Mouse (Mus musculus) hindbrain, embryonic 12.5 days (tissue): ENCODE results near the gene Ndufaf8. TPM values are rescaled to one million over a fixed set of nuclear protein-coding genes. Genes with fewer than 3 reads are reported as not detected.
A peak's percentile ranks its signal among the peaks of the same experiment; 100 is the strongest.

Experiments used
- ATAC-seq: fragments of 200-750 bp; cut with Nextera tagmentation; 2 replicates; pipeline ENCODE4 v1.8.0; 2017; ENCODE audit warnings: moderate TSS enrichment; ENCODE audit not compliant: low FRiP score
- H3K27ac ChIP-seq: fragments of 300-500 bp; sonication (generic); 2 replicates; pipeline ENCODE4 v1.5.1; 2016; ENCODE audit warnings: mild to moderate bottlenecking
- H3K27me3 ChIP-seq: fragments of 300-500 bp; sonication (generic); 2 replicates; pipeline ENCODE4 v1.6.1; 2016; ENCODE audit warnings: mild to moderate bottlenecking
- H3K36me3 ChIP-seq: fragments of 300-500 bp; sonication (generic); 2 replicates; pipeline ENCODE4 v1.6.1; 2016; ENCODE audit warnings: mild to moderate bottlenecking
- H3K4me1 ChIP-seq: fragments of 300-500 bp; sonication (generic); 2 replicates; pipeline ENCODE4 v1.6.1; 2016
- H3K4me2 ChIP-seq: fragments of 300-500 bp; sonication (generic); replicated peaks from 2 replicates; pipeline ENCODE4 v1.6.1; 2016; ENCODE audit warnings: mild to moderate bottlenecking
- H3K4me3 ChIP-seq: fragments of 300-500 bp; sonication (generic); 2 replicates; pipeline ENCODE4 v1.5.1; 2016; ENCODE audit warnings: mild to moderate bottlenecking
- H3K9ac ChIP-seq: fragments of 300-500 bp; sonication (generic); 2 replicates; pipeline ENCODE4 v1.6.1; 2016; ENCODE audit warnings: mild to moderate bottlenecking, moderate library complexity
- H3K9me3 ChIP-seq: fragments of 300-500 bp; sonication (generic); replicated peaks from 2 replicates; pipeline ENCODE4 v1.6.1; 2016; ENCODE audit warnings: mild to moderate bottlenecking
- WGBS: fragments of 180-500 bp; shearing (Covaris S2); methylation state at CpG from one replicate; pipeline ENCODE4 v1.1.7; 2016; 5-methylcytosine and 5-hydroxymethylcytosine counted together
- polyA plus RNA-seq: library from polyadenylated mRNA; unstranded; fragments of >200 nt; fragmentation: Nextera tagmentation; extraction: Ambion mirVana; gene quantifications from 2 replicates; pipeline ENCODE4 v1.2.1, GENCODE M21; 2016

The Ndufaf8 gene
- polyA plus RNA-seq, 1 experiment from 2014 or later, result 52.7 TPM

DNA sequence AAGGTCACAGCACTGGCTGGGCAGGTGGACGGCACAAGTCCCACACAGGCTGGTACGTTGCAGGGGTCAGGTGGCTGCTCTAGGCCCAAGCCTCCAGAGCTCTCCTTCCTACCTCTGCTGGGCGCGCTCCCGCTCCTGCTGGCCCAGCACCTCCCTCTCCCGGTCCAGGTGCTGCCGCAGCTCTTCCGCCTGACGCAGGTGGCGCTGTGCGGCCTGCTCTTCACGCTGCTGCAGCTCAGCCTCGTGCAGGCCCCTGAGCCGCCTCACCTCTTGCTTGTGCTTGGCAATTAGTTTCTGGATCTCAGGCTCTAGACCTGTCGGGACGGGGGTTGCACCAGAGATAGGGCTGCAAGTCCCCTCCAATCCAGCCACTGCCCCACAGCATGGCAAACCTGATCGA, 30.9 kb upstream of the Ndufaf8 start:
- Histone ChIP-seq H3K9ac (no peak overlapping the region), H3K9me3 (no peaks in the 10 kb centered on the region), H3K4me3 (no peak overlapping the region), H3K4me2 (no peak overlapping the region), H3K4me1 (peaks cover 17% of the 10 kb centered on the region), H3K36me3 (peaks cover 98% of the 10 kb centered on the region), H3K27ac (no peak overlapping the region), H3K27me3 (peaks cover 5% of the 10 kb centered on the region)
- no peak; the same call in 1 of the 2 replicates for ATAC-seq
- WGBS, result 60% methylated on average over 17 of the region's 17 CpGs

DNA sequence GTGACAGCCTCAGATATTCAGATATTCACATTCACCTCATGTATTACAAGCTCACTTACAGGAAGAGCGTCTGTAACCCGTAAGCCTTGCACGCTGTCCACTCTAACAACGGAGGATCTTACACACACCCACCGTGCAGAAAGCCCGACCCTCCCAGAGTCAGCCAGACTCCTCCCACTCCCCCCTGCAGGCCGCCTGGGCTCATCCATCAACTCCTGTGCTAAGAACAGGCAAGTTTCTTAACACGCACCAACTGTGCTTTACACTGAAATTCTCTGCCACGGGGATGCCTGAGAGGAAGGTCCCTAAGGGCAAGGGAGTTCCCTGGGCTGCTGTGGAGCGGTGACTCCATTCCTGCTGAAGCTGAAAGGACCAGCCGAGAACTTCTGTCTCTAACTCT, 29.5 kb upstream of the Ndufaf8 start:
- H3K27me3 ChIP-seq, result peaks cover 5% of the 10 kb centered on the region
- no peak for ATAC-seq
- no peak overlapping the region for H3K4me2 ChIP-seq
- peaks cover 94% of the 10 kb centered on the region for H3K36me3 ChIP-seq
- no peak overlapping the region for H3K4me3 ChIP-seq
- no peak overlapping the region for H3K27ac ChIP-seq
- 19% methylated on average over 11 of the region's 11 CpGs for WGBS
- H3K9ac ChIP-seq, result no peak overlapping the region
- peaks cover 17% of the 10 kb centered on the region for H3K4me1 ChIP-seq
- no peaks in the 10 kb centered on the region for H3K9me3 ChIP-seq

DNA sequence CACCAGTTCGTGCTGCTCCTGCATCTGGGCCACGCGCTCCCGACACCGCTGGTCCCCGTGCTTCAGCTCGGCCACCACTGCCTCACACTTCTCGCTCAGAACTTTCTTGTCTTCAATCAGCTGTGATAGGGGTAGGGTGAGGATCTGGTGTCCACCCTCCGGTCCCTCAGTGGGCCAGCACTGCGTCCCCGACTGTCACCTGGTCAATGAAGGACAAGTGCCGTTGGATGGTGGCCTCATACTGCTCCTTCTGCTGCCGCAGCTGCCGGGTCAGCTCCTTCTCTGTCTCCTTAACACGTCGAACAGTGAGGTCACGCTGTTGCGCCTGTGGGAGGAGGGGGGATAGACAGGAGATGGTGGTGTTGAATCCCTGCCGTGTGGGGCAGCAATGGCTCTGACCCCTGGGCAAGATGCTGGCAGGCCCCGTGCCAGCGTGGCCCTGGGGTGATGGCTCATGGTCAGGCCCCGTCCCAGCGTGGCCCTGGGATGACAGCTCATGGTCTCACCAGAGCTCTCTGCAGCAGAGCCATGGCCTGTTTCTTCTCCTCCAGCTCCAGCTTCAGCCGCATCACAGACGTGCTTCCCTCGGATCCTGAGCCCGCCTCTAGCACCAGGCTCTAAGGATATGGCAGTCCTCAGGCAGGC, 28.3 kb upstream of the Ndufaf8 start:
- Histone ChIP-seq H3K9ac (no peak overlapping the region), H3K4me3 (no peak overlapping the region), H3K36me3 (peaks cover 84% of the 10 kb centered on the region), H3K4me2 (no peak overlapping the region), H3K27ac (no peak overlapping the region), H3K4me1 (peaks cover 18% of the 10 kb centered on the region), H3K9me3 (no peaks in the 10 kb centered on the region), H3K27me3 (peaks cover 5% of the 10 kb centered on the region)
- no peak for ATAC-seq
- WGBS, result 82% methylated on average over 22 of the region's 27 CpGs

DNA sequence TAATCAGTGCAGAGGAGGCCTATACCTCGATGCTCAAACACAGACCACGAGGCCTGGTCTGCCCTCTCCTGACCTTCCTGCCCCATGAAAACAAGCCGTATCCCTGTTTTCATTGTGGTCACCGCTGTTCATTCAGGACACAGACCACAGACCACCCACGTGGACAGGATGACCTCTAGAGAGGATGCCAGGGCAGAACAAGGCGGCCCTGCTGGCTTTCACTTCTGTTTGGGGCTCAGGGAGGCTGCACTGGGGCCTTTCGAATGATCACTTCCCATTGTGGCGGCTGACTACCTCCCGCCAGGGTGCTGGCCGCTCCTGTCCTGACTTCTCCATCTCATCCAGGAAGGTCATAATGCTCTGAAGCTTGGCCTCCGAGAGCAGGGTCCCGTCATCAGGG, 27.7 kb upstream of the Ndufaf8 start:
- H3K9me3 ChIP-seq, result no peaks in the 10 kb centered on the region
- H3K27me3 ChIP-seq, result peaks cover 5% of the 10 kb centered on the region
- 24% methylated on average over 12 of the region's 12 CpGs for WGBS
- no peak overlapping the region for H3K4me3 ChIP-seq
- peaks cover 84% of the 10 kb centered on the region for H3K36me3 ChIP-seq
- H3K4me1 ChIP-seq, result peaks cover 18% of the 10 kb centered on the region
- no peak overlapping the region for H3K4me2 ChIP-seq
- no peak overlapping the region for H3K9ac ChIP-seq
- no peak for ATAC-seq
- no peak overlapping the region for H3K27ac ChIP-seq

DNA sequence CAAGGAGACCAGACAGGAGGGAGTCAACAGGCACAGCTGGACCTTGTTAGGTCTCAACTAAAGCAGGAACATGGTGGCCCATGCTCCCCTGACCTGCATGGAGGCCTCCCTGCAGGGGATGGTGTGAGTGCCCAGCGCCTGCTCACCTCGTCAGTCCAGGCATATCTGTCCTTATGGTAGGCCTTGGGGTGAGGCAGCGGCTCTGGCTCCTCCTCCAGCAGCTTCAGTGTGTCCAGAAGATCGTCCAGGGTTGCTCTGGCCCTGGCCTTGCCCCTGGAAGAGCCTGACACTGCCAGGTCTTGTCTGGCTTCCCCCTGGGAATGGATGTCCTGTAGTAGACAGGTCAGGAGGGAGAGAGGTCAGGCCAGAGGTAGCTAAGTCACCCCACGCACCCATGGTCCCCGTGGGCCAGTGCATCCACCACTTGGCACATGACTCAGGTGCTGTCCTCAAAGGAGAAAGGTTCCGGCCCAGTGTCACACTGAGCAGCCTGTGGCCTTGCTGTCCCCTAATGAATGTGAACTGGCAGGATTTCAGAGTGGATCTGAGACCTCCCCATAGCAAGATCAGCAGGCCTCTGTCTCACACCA, 26.9 kb upstream of the Ndufaf8 start:
- Histone ChIP-seq H3K27me3 (peaks cover 5% of the 10 kb centered on the region), H3K9ac (no peak overlapping the region), H3K4me2 (no peak overlapping the region), H3K4me1 (peaks cover 18% of the 10 kb centered on the region), H3K4me3 (no peak overlapping the region), H3K36me3 (peaks cover 84% of the 10 kb centered on the region), H3K9me3 (no peaks in the 10 kb centered on the region), H3K27ac (no peak overlapping the region)
- 83% methylated on average over 7 of the region's 7 CpGs for WGBS
- no peak for ATAC-seq

DNA sequence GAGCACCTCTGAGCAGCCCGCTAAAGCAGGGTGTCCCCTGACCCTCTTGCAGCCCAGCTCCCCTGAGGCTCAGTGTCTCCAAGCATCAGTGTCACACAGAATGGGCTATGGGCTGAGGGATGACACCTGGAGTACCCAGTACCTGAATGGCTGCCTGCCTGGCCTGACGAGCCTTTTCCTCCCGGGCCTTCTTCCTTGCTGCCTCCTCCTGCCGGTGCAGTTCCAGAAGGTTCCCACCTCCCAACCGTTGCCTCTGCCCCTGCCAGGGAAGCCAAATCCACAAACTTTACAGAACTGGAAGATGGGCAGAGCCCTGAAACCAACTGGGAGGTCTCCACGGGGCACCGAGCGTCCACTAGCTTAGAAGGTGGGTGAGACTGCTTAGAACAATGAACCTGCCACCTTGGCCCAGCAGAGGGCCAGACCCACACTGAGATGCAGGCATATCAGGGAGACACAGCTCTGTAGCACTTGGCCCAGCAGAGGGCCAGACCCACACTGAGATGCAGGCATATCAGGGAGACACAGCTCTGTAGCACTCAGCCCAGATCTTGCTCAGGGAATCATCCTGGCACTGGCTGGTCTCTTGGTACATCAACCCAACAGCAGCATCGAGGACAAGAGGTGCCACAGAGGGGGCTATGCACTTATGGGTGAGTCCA, 25.6 kb upstream of the Ndufaf8 start:
- Histone ChIP-seq H3K27ac (no peak overlapping the region), H3K27me3 (peaks cover 5% of the 10 kb centered on the region), H3K9ac (no peak overlapping the region), H3K4me2 (no peak overlapping the region), H3K9me3 (no peaks in the 10 kb centered on the region), H3K36me3 (peaks cover 84% of the 10 kb centered on the region), H3K4me1 (peaks cover 16% of the 10 kb centered on the region), H3K4me3 (no peak overlapping the region)
- 92% methylated on average over 9 of the region's 9 CpGs for WGBS
- ATAC-seq, result no peak

DNA sequence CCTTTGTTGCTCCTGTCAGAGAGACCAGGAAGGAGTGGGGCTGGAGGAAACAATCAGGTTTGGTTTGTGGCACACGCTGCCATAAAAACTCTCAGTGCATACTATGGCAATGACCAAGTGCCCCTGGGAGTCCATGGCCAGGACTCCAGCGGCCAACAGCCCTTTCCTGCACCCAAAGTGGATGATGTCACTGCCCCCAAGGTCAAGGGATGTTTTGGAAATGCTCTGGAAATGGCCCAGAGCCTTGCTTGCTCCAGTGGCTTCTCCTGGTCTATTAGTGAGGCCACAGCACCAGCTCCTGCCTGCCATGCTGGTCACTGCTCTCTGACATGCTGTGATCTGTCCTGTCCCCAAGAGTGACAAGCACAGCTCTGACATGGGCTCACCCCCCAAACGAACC, 22.5 kb upstream of the Ndufaf8 start:
- H3K4me1 ChIP-seq, result peaks cover 6% of the 10 kb centered on the region; the same call in 1 of the 2 replicates
- 88% methylated on average over 3 of the region's 3 CpGs for WGBS
- H3K27me3 ChIP-seq, result peaks cover 5% of the 10 kb centered on the region; the same call in 1 of the 2 replicates
- H3K36me3 ChIP-seq, result peaks cover 83% of the 10 kb centered on the region
- H3K9me3 ChIP-seq, result no peaks in the 10 kb centered on the region
- no peak overlapping the region for H3K4me2 ChIP-seq
- H3K4me3 ChIP-seq, result no peak overlapping the region
- no peak for ATAC-seq
- H3K27ac ChIP-seq, result no peak overlapping the region
- H3K9ac ChIP-seq, result no peak overlapping the region

DNA sequence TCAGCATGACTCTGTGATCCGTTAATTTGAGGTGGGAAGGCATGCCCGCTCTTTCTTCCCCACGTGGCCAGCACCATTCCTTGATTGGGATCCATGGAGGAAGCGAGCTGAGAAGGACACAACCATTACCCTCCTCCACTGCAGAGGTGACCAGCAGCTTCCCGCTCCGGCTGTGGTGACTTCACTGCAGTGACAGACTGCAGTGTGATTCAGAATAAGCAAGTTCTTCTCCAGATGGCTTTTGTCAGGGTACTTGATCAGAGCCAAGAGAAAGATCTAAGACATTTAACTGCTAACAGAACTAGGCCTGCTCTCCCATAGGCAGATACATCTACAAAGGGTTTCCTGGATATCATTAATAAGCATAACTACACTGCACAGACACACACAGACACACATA, 18.4 kb upstream of the Ndufaf8 start:
- no peaks in the 10 kb centered on the region for H3K27me3 ChIP-seq
- ATAC-seq, result no peak
- peaks cover 77% of the 10 kb centered on the region for H3K36me3 ChIP-seq
- H3K9ac ChIP-seq, result no peak overlapping the region
- 93% methylated on average over 6 of the region's 6 CpGs for WGBS
- H3K27ac ChIP-seq, result no peak overlapping the region
- H3K4me2 ChIP-seq, result no peak overlapping the region
- H3K9me3 ChIP-seq, result no peaks in the 10 kb centered on the region
- H3K4me3 ChIP-seq, result no peak overlapping the region
- H3K4me1 ChIP-seq, result peaks cover 5% of the 10 kb centered on the region

DNA sequence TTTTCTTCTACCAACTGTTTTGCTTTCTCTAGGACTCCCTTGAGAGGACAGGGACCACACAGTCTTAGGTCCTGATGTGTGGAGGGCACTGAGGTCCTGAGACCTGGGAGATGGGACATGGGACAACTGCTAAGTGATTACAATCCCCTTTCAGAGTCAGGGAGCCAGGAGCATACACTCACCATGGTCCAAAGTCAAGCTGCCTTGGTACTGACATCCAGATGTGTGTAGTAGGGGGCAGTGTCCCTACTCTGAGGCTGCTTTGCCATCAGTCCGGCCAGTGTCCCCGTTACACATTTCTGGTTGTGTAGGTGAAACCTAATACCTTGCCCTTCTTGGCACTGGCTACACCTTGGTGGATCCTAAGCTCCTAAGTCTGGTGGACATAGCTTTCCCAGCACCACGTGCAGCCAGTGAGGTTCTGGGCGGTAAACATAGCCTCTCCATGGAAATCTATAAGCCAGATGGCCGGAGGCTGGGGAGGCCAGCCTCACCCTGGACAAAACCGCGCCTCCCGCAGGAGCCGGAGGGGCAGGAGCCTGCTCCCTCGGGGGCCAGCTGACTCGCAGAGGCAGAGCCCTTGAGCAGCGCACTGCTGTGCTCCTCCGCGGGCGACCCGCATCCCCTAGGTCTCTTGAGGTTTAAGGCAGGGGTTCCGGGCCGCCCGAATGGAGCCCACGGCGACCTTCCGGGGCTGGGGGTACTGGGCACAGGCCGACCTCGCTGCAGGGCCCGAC, 12.7 kb upstream of the Ndufaf8 start:
- no peaks in the 10 kb centered on the region for H3K27me3 ChIP-seq
- H3K4me2 ChIP-seq, result peak overlapping the region; percentile 87
- H3K4me1 ChIP-seq, result peaks cover 18% of the 10 kb centered on the region
- no peaks in the 10 kb centered on the region for H3K9me3 ChIP-seq
- peaks cover 28% of the 10 kb centered on the region for H3K36me3 ChIP-seq
- H3K4me3 ChIP-seq, result peak overlapping the region; percentile 98
- under 1% methylated on average over 25 of the region's 25 CpGs for WGBS
- peak overlapping the region; percentile 97 for H3K9ac ChIP-seq
- peak; percentile 41 for ATAC-seq
- H3K27ac ChIP-seq, result peak overlapping the region; percentile 87

DNA sequence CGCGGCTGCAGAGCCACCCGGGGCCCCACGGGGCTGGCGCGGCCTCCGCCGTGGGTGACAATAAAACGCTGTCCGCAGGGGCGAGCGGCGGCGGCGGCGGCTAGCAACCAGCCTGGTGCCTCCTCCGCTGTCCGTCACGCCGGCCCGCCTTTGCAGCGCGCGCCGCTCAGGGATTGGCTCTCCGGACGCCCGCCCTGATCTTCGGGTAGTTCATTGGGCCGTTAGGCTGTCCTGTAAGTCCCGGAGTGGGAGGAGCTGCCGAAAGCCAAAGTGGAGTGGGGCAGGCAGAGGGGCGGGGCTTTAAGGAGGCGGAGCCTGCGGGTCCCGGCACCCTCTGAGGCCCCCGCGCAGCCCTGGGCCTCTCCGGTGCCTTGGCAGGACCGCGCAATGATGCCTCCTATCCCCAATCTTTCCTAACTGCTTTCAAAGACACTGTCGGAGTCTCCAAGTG, 12.0 kb upstream of the Ndufaf8 start, which contains the start of gene Cep131:
TSS of gene Cep131 (minus strand) at position 126 of the 451 bp plus-strand sequence.
- H3K4me1 ChIP-seq, result peaks cover 18% of the 10 kb centered on the region
- 1% methylated on average over 42 of the region's 42 CpGs for WGBS
- peak within 1 kb of the TSS; percentile 87 for H3K27ac ChIP-seq
- peaks cover 29% of the 10 kb centered on the region for H3K36me3 ChIP-seq
- peak within 1 kb of the TSS; percentile 97 for H3K9ac ChIP-seq
- ATAC-seq, result peak; percentile 98
- no peaks in the 10 kb centered on the region for H3K27me3 ChIP-seq
- H3K4me2 ChIP-seq, result peak within 1 kb of the TSS; percentile 87
- H3K4me3 ChIP-seq, result peak within 1 kb of the TSS; percentile 98
- no peaks in the 10 kb centered on the region for H3K9me3 ChIP-seq

DNA sequence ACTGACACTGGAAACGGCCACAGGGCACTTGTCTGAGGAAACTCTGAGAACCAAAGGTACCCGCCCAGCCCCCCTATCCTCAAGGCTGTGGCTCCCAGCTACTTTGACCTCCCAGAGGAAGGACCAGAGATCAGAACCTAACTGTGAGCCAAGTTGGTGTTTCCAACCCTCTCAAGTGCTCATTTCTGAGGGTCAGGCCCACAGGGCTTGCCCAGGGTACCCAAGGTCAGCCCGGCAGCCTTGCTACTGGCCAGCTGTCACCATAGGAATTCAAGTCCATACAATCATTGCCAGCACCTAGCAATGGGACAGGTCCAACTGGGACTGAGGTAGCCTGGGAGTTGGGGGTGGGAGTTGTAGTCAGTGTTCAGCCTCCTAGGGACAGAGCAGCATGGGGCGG, 8.1 kb upstream of the Ndufaf8 start:
- Histone ChIP-seq H3K9me3 (no peaks in the 10 kb centered on the region), H3K9ac (no peak overlapping the region), H3K4me1 (peaks cover 9% of the 10 kb centered on the region), H3K27ac (no peak overlapping the region), H3K27me3 (no peaks in the 10 kb centered on the region), H3K36me3 (peaks cover 52% of the 10 kb centered on the region), H3K4me2 (no peak overlapping the region), H3K4me3 (no peak overlapping the region)
- WGBS, result 94% methylated on average over 4 of the region's 4 CpGs
- no peak for ATAC-seq
